Mouse (Mus musculus) embryonic facial prominence, embryonic 12.5 days (tissue): ENCODE measurements around the gene Mcm2. TPM values are rescaled to one million over a fixed set of nuclear protein-coding genes. Genes with fewer than 3 reads are reported as not detected.

ENCODE experiments used
- ATAC-seq: fragments of 200-750 bp; cut with Nextera tagmentation; 2 replicates; pipeline ENCODE4 v1.8.0; 2017; ENCODE audit not compliant: insufficient number of reproducible peaks, insufficient read depth, low FRiP score, low TSS enrichment
- H3K27ac ChIP-seq: fragments of 300-500 bp; sonication (generic); 2 replicates; pipeline ENCODE4 v1.5.1; 2016; ENCODE audit warnings: mild to moderate bottlenecking
- H3K27me3 ChIP-seq: fragments of 300-500 bp; sonication (generic); 2 replicates; pipeline ENCODE4 v1.6.1; 2016; ENCODE audit warnings: mild to moderate bottlenecking, moderate library complexity
- H3K36me3 ChIP-seq: fragments of 300-500 bp; sonication (generic); 2 replicates; pipeline ENCODE4 v1.6.1; 2016; ENCODE audit warnings: mild to moderate bottlenecking
- H3K4me1 ChIP-seq: fragments of 300-500 bp; sonication (generic); 2 replicates; pipeline ENCODE4 v1.6.1; 2016
- H3K4me2 ChIP-seq: fragments of 300-500 bp; sonication (generic); replicated peaks from 2 replicates; pipeline ENCODE4 v1.6.1; 2016; ENCODE audit warnings: mild to moderate bottlenecking, moderate library complexity
- H3K4me3 ChIP-seq: fragments of 300-500 bp; sonication (generic); 2 replicates; pipeline ENCODE4 v1.5.1; 2016; ENCODE audit warnings: mild to moderate bottlenecking
- H3K9ac ChIP-seq: fragments of 300-500 bp; sonication (generic); 2 replicates; pipeline ENCODE4 v1.6.1; 2016; ENCODE audit warnings: mild to moderate bottlenecking, moderate library complexity
- H3K9me3 ChIP-seq: fragments of 300-500 bp; sonication (generic); 2 replicates; pipeline ENCODE4 v1.6.1; 2016; ENCODE audit warnings: mild to moderate bottlenecking, moderate library complexity
- WGBS: fragments of 180-500 bp; shearing (Covaris S2); methylation state at CpG from one replicate; pipeline ENCODE4 v1.1.7; 2016; 5-methylcytosine and 5-hydroxymethylcytosine counted together
- polyA plus RNA-seq: library from polyadenylated mRNA; unstranded; fragments of >200 nt; fragmentation: Nextera tagmentation; extraction: Ambion mirVana; gene quantifications from 2 replicates; pipeline ENCODE4 v1.2.1, GENCODE M21; 2016

Gene Mcm2
- polyA plus RNA-seq, 1 experiment from 2014 or later = 169 TPM

DNA sequence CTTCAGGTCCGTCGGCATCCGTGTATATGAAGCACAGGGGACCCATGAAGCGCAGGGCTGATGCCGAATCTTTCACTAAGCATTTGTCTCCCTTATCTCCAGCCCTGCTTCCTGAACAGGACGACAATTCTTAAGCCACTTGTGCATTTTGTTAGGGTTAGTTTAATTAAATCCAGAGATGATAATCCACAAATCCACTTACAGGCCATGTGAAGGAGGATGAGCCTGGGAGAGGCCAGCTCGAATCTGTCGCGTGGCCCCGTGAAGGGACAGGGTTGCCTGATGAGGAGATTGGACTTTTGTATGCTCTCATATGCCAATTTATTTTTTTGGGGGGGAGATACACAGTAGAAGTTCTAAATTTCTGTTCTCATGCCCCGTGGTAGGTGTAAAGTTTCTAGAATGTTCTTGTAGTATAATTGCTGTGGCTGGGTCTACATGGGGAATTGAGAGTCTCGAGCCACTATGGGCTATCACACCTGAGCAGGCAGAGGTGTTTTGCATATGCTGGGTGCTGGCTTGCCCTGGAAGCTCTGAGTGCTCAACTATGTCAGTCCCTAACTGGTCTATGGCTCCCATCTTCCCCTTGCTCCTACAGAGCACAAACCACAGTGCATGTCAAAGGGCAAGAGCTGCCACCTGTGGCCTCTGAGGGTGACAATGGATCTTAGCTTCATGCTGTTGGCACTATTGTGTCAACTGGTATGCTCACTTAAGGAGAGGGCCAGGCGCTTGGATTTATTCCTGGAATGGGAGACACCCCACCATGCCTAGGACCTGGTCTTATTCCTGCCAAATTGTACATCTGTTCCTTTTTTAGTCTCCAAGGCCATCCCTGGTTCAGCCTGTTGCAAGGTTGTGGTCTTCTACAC lies 38.0 kb upstream of the Mcm2 start:
- WGBS = 53% methylated on average over 13 of the region's 13 CpGs
- Histone ChIP-seq H3K27ac (no peak overlapping the region), H3K36me3 (no peaks in the 10 kb centered on the region), H3K4me3 (no peak overlapping the region), H3K4me2 (no peak overlapping the region), H3K27me3 (0 out of 2 replicates have a peak, but pooled peaks cover 5% of the 10 kb centered on the region), H3K4me1 (peaks cover 32% of the 10 kb centered on the region), H3K9me3 (no peaks in the 10 kb centered on the region), H3K9ac (no peak overlapping the region)
- ATAC-seq = no peak

DNA sequence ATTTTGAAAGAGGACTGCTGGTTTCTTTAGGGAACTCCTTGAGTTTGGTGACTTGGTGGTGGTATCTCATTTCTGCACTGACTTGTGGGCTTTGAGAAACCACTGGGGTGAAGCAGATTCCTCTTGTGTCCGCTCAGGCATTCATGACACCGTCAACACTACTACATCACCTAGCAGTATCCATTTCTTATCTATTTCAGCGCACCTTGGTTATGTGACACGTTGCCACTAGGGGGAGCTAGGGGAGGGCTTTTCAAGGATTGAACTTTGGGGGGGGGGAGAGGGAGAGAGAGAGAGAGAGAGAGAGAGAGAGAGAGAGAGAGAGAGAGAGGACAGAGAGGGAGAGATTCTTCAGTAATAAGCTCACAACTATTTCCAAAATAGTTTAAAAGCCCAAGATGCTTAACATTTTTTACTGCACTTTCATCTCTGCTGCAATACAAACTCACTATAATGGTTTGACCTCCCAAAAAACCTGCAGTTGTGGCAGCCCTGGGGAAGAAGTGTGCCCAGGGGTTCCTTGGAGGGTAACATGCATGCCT lies 37.2 kb upstream of the Mcm2 start:
- no peak for ATAC-seq
- Histone ChIP-seq H3K27ac (no peak overlapping the region), H3K9ac (no peak overlapping the region), H3K27me3 (0 out of 2 replicates have a peak, but pooled peaks cover 4% of the 10 kb centered on the region), H3K4me2 (no peak overlapping the region), H3K4me3 (no peak overlapping the region), H3K9me3 (no peaks in the 10 kb centered on the region), H3K4me1 (peaks cover 32% of the 10 kb centered on the region), H3K36me3 (no peaks in the 10 kb centered on the region)
- WGBS = 10% methylated on average over 4 of the region's 4 CpGs

DNA sequence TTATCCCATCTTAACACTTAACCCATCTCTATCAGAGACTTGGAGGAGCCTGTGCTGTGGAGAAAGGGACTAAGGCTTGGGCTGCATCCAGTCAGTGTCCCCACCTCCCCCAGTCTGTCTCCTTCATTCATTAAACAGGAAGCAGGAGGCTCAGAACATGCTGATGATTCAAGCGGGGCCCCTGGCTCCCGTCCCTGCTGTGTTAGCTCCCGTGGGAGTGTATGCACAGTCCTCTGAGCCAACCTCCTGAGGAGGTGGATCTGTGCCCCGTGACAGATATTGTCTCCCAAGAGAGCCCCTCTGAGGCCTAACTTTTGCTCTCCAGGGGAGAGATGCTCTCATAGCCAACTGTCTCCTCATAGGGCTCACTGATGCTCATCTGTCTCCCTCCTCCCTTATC lies 36.2 kb upstream of the Mcm2 start:
- H3K9ac ChIP-seq = no peak overlapping the region
- peaks cover 26% of the 10 kb centered on the region for H3K4me1 ChIP-seq
- ATAC-seq = no peak
- 18% methylated on average over 4 of the region's 4 CpGs for WGBS
- no peaks in the 10 kb centered on the region for H3K36me3 ChIP-seq
- H3K27me3 ChIP-seq = no peaks in the 10 kb centered on the region
- no peak overlapping the region for H3K4me2 ChIP-seq
- H3K9me3 ChIP-seq = no peaks in the 10 kb centered on the region
- H3K27ac ChIP-seq = no peak overlapping the region
- H3K4me3 ChIP-seq = no peak overlapping the region

DNA sequence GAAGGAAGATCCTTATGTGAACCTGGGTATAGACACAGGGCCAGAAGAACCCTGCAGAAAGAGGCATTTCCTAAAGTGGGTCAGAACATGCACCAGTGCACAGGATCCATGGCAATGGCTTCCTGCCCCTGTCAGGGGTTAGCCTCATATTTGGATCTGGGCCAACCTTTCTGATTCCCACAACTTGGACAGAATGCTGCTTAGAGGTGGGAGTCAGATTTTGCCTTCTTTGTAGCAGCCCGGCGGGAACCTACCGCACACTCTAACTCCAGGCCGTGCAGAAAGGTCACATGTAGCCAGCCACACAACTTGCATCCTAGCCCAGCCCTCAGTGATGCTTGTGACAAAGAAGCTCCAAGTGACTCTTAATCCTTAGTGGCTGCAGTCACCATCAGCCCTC lies 35.6 kb upstream of the Mcm2 start:
- no peaks in the 10 kb centered on the region for H3K36me3 ChIP-seq
- H3K4me2 ChIP-seq = no peak overlapping the region
- no peak overlapping the region for H3K9ac ChIP-seq
- no peak overlapping the region for H3K4me3 ChIP-seq
- H3K9me3 ChIP-seq = no peaks in the 10 kb centered on the region
- no peak for ATAC-seq
- no peaks in the 10 kb centered on the region for H3K27me3 ChIP-seq
- H3K4me1 ChIP-seq = peaks cover 20% of the 10 kb centered on the region; the same call in 1 of the 2 replicates
- WGBS = 36% methylated on average over 4 of the region's 4 CpGs
- H3K27ac ChIP-seq = no peak overlapping the region

DNA sequence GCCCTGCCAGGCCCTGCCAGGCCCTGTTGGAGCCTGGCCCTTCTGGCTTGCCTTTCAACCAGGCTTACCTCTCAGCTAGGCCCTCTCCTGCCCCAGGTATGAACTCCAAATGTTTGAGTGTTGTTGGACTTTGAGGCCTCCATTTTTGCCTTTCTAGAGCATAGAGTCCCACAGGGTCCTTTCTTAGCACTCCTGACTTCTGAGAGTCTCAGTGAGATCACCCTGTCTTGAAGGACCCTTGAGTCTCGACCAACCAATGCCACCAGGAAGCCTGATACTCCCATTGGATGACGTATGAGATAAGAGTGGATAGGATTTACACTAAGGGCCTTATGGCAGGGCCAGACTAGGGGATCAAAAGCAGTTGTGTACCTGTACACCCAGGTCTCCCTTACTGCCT lies 32.9 kb upstream of the Mcm2 start:
- no peak for ATAC-seq
- Histone ChIP-seq H3K4me3 (no peak overlapping the region), H3K9me3 (no peaks in the 10 kb centered on the region), H3K9ac (no peak overlapping the region), H3K4me2 (no peak overlapping the region), H3K27ac (no peak overlapping the region), H3K27me3 (no peaks in the 10 kb centered on the region), H3K36me3 (no peaks in the 10 kb centered on the region), H3K4me1 (peaks cover 9% of the 10 kb centered on the region; the same call in 1 of the 2 replicates)
- WGBS = 77% methylated on average over 2 of the region's 2 CpGs

DNA sequence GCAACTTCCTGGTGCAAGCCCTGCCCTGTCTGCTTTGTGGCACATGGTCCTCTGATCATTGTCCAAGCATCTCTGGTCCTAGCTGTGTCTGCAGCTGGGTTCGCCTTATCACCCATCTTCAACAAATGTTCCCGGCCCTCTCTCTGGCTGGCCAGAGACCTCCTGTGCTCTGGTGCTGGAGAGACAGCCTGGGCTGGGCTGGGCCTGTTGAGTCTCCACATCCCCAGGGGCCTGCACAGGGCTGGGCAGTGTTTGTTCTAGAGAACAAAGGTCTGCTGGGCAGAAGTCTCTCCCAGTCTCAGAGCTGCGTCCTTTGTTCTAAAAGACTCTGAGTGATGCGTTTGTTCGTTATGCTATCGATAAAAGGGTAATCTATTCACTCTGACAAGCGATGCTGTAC lies 31.5 kb upstream of the Mcm2 start:
- H3K9me3 ChIP-seq = no peaks in the 10 kb centered on the region
- no peaks in the 10 kb centered on the region for H3K27me3 ChIP-seq
- no peak overlapping the region for H3K4me2 ChIP-seq
- H3K27ac ChIP-seq = no peak overlapping the region
- WGBS = 65% methylated on average over 7 of the region's 7 CpGs
- no peak overlapping the region for H3K9ac ChIP-seq
- no peak overlapping the region for H3K4me3 ChIP-seq
- ATAC-seq = no peak
- H3K4me1 ChIP-seq = peaks cover 18% of the 10 kb centered on the region
- H3K36me3 ChIP-seq = no peaks in the 10 kb centered on the region

DNA sequence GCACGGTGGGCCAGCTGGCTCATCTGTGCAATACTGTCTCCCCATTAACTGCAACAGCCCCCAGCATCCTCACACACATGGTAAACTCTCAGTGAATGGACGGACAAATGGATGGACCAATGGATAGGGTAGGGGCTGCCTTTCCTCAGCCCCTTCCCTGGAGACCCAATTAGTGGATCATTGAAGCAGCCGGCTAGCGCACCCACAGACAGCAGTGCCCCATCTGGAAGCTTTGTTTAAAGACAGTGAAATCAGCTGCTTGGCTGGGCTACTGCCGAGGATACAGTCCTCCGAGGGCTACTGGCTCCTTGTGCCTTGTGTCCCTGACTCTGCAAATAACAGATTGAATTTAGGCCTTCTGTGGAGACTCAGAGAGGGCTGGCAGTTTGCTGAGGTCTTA lies 30.9 kb upstream of the Mcm2 start:
- H3K9ac ChIP-seq = no peak overlapping the region
- H3K4me2 ChIP-seq = no peak overlapping the region
- H3K4me1 ChIP-seq = peaks cover 21% of the 10 kb centered on the region
- H3K4me3 ChIP-seq = no peak overlapping the region
- ATAC-seq = no peak
- no peaks in the 10 kb centered on the region for H3K36me3 ChIP-seq
- H3K9me3 ChIP-seq = no peaks in the 10 kb centered on the region
- H3K27me3 ChIP-seq = no peaks in the 10 kb centered on the region
- WGBS = 49% methylated on average over 6 of the region's 6 CpGs
- no peak overlapping the region for H3K27ac ChIP-seq

DNA sequence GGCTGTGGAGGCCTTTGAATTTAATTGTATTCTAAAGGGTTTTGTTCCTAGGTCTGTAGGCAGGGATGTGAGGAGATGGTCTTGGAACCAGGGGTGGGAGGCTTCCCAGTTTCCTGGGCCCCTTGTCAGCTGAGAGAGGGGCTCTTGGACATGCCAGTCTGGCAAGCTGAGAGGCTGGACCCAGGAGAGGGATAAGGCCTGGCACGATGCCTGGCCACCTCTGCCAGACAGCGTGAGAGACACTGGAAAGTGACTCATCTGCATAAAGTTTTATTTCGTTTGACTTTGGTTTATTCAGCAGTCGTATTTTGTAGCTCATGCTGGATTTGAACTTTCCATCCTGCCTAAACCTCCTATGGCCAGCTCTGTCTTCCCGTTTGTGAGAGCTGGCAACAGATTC lies 30.0 kb upstream of the Mcm2 start:
- H3K4me3 ChIP-seq = no peak overlapping the region
- no peaks in the 10 kb centered on the region for H3K36me3 ChIP-seq
- H3K27ac ChIP-seq = no peak overlapping the region
- no peaks in the 10 kb centered on the region for H3K9me3 ChIP-seq
- no peak overlapping the region for H3K9ac ChIP-seq
- no peak overlapping the region for H3K4me2 ChIP-seq
- 80% methylated on average over 5 of the region's 5 CpGs for WGBS
- ATAC-seq = no peak
- no peaks in the 10 kb centered on the region for H3K27me3 ChIP-seq
- peaks cover 26% of the 10 kb centered on the region for H3K4me1 ChIP-seq

DNA sequence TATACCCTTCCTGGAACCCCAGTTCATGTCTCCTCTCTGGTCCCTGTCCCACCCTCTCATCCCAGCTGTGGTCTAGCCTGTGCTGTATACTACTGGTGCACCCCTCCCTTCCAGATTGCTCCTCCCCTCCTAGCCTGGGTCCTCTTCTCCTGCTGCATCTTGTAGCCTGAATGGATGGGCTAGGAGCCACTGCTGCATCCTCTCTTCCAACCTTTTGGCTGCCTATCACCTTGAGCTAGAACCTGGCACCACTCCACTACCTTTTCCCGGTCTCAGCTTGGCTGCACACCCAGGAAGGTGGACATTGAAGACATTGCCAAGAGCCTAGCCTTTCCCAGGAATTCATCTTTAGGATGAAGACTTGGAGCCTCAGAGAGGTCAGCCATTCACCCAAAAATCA lies 29.4 kb upstream of the Mcm2 start:
- Histone ChIP-seq H3K9ac (no peak overlapping the region), H3K27me3 (no peaks in the 10 kb centered on the region), H3K27ac (no peak overlapping the region), H3K4me3 (no peak overlapping the region), H3K4me2 (no peak overlapping the region), H3K36me3 (no peaks in the 10 kb centered on the region), H3K9me3 (no peaks in the 10 kb centered on the region), H3K4me1 (peaks cover 26% of the 10 kb centered on the region)
- 94% methylated on average over 1 of the region's 1 CpGs for WGBS
- ATAC-seq = no peak

DNA sequence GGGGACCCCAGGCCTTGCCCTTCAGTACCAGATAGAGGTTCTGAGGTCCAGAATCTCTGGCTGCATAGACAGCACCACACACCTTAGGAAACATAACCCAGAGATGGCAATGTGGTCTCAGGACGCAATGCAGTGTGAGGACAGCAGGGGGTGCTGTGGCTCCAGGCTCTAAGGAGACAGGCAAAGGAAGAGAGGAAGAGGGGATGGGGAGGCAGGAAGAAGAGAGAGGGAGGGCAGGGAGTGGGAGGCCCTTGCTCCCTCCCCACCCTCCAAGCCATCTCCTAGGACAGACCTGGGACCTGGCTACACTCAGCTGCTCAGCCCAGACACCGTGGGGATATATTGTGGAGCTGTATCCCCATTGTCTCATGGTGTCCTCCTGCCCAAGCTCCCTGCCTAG lies 29.0 kb upstream of the Mcm2 start:
- Histone ChIP-seq H3K36me3 (no peaks in the 10 kb centered on the region), H3K4me3 (no peak overlapping the region), H3K9ac (no peak overlapping the region), H3K9me3 (no peaks in the 10 kb centered on the region), H3K27ac (no peak overlapping the region), H3K4me2 (no peak overlapping the region), H3K4me1 (peaks cover 26% of the 10 kb centered on the region), H3K27me3 (no peaks in the 10 kb centered on the region)
- WGBS = 13% methylated on average over 2 of the region's 2 CpGs
- ATAC-seq = no peak

DNA sequence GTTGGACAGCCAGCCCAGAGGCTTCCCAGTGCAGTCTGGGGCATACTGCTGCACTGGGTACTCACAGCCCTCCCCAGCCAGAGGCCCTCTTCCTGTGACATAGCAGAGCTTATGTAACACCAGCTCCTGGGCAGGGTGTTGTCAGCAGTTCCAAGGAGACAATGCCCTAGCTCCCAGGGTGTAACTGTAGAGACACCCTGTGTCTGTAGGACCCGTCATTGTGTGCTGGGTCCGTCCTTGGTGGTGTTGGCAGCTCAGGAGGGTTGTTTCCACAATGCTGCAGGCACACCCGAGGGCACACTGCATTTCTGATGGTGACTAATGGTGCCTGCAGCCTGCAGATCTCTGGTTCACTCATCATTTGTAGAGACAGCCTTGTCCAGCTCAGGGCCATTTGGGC lies 28.3 kb upstream of the Mcm2 start:
- 61% methylated on average over 3 of the region's 3 CpGs for WGBS
- ATAC-seq = no peak
- Histone ChIP-seq H3K9me3 (no peaks in the 10 kb centered on the region), H3K36me3 (no peaks in the 10 kb centered on the region), H3K4me3 (no peak overlapping the region), H3K27me3 (no peaks in the 10 kb centered on the region), H3K9ac (no peak overlapping the region), H3K27ac (0 out of 2 replicates have a peak overlapping the region, but pooled peaks have one; percentile 8), H3K4me1 (peaks cover 26% of the 10 kb centered on the region), H3K4me2 (no peak overlapping the region)

DNA sequence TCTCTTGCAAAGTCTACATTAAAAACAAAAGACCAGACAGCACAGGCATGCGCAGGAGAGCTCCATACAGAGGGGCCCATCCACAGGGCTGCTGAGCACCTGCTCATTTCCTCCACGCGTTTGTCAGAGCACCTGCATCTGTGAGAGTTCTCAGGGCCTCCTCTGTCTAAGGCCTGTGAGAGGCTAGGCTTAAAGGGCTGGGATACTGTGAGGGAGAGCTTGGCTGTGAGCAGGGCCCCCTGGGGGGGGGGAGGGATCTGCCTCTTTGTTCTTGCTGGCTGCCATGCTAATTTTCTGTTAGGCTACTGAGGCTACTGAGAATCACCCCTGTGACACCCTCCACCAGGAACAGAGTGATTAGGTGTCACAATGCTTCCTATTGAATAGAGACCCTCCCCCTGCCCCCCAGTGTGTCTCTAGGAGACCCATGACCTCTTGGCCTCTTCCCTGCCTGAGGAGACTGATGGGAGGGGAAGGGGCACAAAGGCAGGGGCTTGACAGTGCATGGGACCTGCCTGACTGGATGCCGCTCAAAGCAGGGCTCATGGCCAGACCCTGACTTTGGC lies 27.1 kb upstream of the Mcm2 start:
- 11% methylated on average over 4 of the region's 4 CpGs for WGBS
- Histone ChIP-seq H3K27me3 (no peaks in the 10 kb centered on the region), H3K4me1 (peaks cover 26% of the 10 kb centered on the region), H3K4me3 (no peak overlapping the region), H3K9me3 (no peaks in the 10 kb centered on the region), H3K36me3 (no peaks in the 10 kb centered on the region), H3K9ac (no peak overlapping the region), H3K27ac (peak overlapping the region; percentile 89), H3K4me2 (no peak overlapping the region)
- peak; percentile 54 for ATAC-seq
